Mouse (Mus musculus) adrenal gland, postnatal 25 days (tissue): ENCODE results near the gene Col11a2. TPM values are rescaled to one million over a fixed set of nuclear protein-coding genes. Genes with fewer than 3 reads are reported as not detected.

Experiments
- DNase-seq: peaks from one replicate; pipeline ENCODE4 v3.0.0; 2021; ENCODE audit warnings: mixed read lengths
- total RNA-seq: library from RNA; stranded (reverse); gene quantifications from 2 replicates; pipeline ENCODE4 v1.2.3, GENCODE M21; 2021

Col11a2 gene
- total RNA-seq, 1 experiment from 2014 or later = 0.91 TPM

GRCm38 (mm10) chr17:34026221-34026620 lies 13.0 kb upstream of the Col11a2 start:
- DNase-seq = no peak

- peak; percentile 43 for DNase-seq
These were observed 12.2 kb upstream of the Col11a2 start for GRCm38 (mm10) chr17:34026917-34027655.

DNA sequence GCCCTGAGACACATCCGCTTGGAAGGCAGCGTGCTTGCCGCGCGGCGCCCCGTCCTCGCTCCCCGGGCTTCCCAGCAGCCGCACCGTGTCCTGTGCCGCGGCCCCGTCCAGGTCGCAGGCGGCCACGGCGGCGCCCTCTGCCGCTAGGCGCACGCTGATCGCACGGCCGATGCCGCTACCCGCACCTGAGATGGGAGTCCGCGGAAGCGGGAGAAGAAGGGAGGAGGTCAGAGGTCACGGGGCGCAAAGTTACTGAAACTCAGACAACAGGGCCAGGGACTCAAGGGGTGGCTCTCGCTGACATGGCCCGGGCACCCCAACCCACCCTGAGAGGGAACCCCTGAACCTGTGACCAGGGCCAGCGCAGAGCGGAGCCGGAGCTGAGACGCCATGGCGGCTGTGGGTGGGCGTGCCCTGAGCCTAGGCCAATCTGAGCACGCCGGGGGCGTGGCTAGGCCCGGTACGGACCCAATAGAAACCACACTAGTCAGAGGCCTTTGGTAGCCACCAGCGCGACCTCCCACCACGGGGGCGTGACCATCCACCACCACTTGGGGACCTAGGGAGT lies 11.5 kb upstream of the Col11a2 start, which contains the start of gene H2-Ke6:
Gene H2-Ke6, minus strand, starts transcription at position 405 of the 568 bp plus-strand sequence.
- peak; percentile 95 for DNase-seq

GRCm38 (mm10) chr17:34028501-34029149 lies 10.6 kb upstream of the Col11a2 start:
- DNase-seq = no peak

GRCm38 (mm10) chr17:34029150-34029889 lies 9.9 kb upstream of the Col11a2 start:
- no peak for DNase-seq

DNA sequence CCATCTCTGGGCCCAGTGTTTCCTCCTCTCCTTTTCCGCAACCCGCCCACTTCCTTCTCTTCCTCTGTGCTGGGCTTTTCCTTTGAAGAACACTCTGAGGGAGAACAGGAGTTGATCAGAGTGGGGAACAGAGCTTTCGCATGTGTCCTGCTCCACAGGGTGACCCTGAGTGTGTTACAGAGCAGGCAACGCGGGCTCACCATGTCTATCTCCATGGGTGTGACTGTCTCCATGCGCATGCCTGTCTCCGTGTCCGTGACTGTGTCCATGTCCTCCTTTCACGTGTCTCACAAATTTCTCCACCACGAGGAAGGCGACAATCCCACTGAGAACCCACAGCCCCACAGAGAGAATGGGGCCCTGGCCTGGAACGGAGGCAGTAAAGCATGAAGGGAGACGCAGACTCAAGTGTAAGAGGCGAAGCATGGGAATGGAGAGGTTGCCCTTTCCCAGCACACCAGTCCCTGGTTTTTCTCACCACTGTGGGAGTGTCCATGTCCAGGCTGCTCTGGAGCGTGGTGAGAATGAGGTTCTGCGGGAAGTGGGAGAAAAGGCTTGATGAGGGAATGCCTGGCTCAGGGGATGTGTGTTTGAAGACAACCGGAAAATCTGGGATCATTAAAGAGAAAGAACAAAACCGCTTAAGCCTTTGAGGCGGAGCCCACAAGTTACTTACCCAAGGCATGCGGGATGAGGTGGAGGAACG lies 9.2 kb upstream of the Col11a2 start:
- no peak for DNase-seq

- no peak for DNase-seq
These were observed 8.3 kb upstream of the Col11a2 start for GRCm38 (mm10) chr17:34030861-34031326.

GRCm38 (mm10) chr17:34031465-34032173 lies 7.6 kb upstream of the Col11a2 start, which contains the start of the genes Slc39a7 and Rxrb:
Gene Slc39a7 (minus strand): TSS chr17:34031682.
Gene Rxrb (plus strand): TSS chr17:34031812.
- DNase-seq = peak; percentile 100

- peak; percentile 77 for DNase-seq
These were observed 7.0 kb upstream of the Col11a2 start for GRCm38 (mm10) chr17:34032174-34032632.

GRCm38 (mm10) chr17:34032806-34033205 lies 6.4 kb upstream of the Col11a2 start:
- no peak for DNase-seq

- DNase-seq = no peak
These were observed 5.8 kb upstream of the Col11a2 start for GRCm38 (mm10) chr17:34033441-34033840.

GRCm38 (mm10) chr17:34034064-34034463 lies 5.2 kb upstream of the Col11a2 start:
- peak; percentile 59 for DNase-seq

DNA sequence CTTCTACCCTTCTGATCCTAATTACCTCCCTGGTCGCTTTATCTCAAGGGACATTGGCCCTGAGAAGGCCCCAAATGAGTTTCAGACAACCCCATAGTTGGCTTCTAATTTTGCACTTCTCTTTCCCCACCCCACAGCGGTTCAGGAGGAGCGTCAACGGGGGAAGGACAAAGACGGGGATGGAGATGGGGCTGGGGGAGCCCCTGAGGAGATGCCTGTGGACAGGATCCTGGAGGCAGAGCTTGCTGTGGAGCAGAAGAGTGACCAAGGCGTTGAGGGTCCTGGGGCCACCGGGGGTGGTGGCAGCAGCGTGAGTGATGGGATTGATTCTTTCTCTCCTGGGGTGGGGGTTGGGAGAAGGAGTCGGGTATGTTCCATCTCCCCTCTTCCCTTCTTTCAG lies 3.7 kb upstream of the Col11a2 start:
- no peak for DNase-seq

- no peak for DNase-seq
These were observed 2.6 kb upstream of the Col11a2 start for GRCm38 (mm10) chr17:34036647-34037046.

GRCm38 (mm10) chr17:34037241-34037640 lies 2.0 kb upstream of the Col11a2 start:
- DNase-seq = no peak

- no peak for DNase-seq
These were observed 797 bp upstream of the Col11a2 start for GRCm38 (mm10) chr17:34038440-34038839.

DNA sequence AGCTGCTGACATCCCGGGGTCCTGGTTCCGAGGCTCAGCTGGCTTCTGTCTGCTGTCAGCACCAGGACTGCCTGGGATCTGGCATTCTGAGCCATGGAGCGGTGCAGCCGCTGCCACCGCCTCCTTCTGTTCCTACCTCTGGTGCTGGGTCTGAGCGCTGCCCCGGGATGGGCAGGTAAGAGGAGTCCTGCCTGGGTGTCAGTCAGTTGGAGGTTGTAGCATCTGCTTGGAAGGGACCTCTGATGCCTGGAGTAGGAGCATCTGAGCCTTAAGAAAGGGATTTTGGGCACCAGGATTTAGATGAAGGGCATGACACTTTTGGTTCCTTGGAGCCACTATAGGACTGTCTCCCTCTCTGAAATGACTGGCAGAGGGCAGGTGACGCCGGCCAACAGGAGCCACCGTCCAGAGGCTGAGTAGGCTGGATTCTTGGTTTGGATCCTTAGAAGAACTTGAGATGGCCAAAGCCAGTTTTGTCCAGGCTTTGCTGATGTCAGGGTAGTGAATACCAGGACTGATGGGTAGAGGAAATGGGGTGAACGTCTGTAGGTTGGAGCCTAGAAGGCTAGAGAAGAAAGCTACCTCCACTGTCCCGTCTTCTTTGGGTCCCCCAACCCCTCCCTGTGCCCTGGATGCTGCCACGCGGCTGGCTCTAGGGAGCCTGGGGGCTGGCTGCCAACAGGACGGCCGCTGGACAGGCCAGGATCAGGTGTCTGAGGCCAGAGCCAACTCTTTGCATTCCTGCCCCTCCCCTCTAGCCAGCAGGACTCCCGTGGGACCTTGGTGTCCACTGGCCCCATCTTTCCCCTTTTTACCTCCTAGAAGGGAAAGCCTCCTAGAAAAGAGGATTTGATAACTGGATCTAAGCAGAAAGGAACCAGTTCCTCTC lies 569 bp downstream of the Col11a2 start:
- peak; percentile 51 for DNase-seq

- DNase-seq = no peak
These were observed 6.7 kb downstream of the Col11a2 start for GRCm38 (mm10) chr17:34045941-34046340.

- no peak for DNase-seq
These were observed 8.3 kb downstream of the Col11a2 start for GRCm38 (mm10) chr17:34047404-34048050.
